Mouse (Mus musculus): ENCODE data around the gene Rapgef5. TPM values are rescaled to one million over a fixed set of nuclear protein-coding genes. Genes with fewer than 3 reads are reported as not detected.

The Rapgef5 gene
- 10 to 100 TPM; 38.3 to 41.4 TPM for total RNA-seq (2021)
- long read RNA-seq, experiment 1, full-length matches to known transcripts, result 4 of 6 reads
- long read RNA-seq, experiment 1, partial matches to known transcripts, result 1 of 6 reads
- long read RNA-seq, experiment 1, other reads (novel, unspliced or antisense), result 1 of 6 reads
- long read RNA-seq, experiment 2, full-length matches to known transcripts, result 6 of 18 reads
- long read RNA-seq, experiment 2, partial matches to known transcripts, result 5 of 18 reads
- long read RNA-seq, experiment 2, other reads (novel, unspliced or antisense), result 7 of 18 reads

- no peak for DNase-seq (ENCODE audit: low spot score in 2 of 2)
These were observed at the start of gene Rapgef5 for GRCm38 (mm10) chr12:117516179-117516578. Gene Rapgef5, plus strand, starts transcription at chr12:117516479.

- DNase-seq (ENCODE audit: low spot score in 2 of 2), result no peak
These were observed 48.0 kb upstream of the Rapgef5 start for GRCm38 (mm10) chr12:117468329-117468728.

DNA sequence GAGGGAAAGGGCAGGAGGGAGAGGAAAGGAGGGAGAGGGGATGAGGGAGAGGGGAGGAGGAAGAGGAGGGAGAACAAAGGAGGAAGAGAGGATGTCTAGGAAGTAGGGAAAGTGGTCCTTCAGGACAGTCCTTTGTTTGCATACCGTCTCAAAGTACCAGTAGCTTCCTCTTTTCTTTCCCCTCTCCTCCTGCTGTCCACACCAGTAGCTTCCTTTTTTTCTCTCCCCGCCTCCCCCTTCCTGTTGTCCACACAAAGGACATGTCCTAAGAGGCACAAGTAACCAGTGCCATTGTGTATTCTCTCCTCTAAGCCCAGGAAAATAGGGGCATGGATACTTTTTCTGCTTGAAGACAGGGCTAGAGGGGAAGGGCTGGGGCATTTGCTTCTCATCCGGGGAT lies 37.3 kb upstream of the Rapgef5 start:
- DNase-seq (ENCODE audit: low spot score in 2 of 2), result no peak

DNA sequence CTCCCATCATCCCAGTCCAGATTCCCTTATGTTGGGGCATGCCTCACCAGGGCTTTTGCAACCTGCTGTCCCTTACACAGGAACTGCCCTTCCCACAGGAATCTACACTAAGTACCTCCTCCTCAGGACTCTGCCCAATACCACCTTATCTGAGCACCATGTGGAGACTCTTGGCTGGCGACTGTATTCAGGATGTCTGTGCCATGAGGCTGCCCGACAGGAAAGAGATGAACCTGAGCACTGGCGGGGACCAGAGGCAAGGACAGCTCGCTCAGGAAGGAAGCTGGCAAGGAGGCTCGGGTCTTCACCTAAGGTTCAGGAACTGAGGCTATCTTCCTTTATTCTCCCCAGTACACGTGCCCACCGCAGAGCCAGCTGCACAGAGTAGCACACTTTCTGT lies 36.6 kb upstream of the Rapgef5 start:
- peak in 1 of 2 experiments; percentile 5 for DNase-seq (ENCODE audit: low spot score in 2 of 2)

- no peak for DNase-seq (ENCODE audit: low spot score in 2 of 2)
These were observed 35.3 kb upstream of the Rapgef5 start for GRCm38 (mm10) chr12:117480958-117481357.

GRCm38 (mm10) chr12:117482665-117483064 lies 33.6 kb upstream of the Rapgef5 start:
- DNase-seq (ENCODE audit: low spot score in 2 of 2), result no peak

DNA sequence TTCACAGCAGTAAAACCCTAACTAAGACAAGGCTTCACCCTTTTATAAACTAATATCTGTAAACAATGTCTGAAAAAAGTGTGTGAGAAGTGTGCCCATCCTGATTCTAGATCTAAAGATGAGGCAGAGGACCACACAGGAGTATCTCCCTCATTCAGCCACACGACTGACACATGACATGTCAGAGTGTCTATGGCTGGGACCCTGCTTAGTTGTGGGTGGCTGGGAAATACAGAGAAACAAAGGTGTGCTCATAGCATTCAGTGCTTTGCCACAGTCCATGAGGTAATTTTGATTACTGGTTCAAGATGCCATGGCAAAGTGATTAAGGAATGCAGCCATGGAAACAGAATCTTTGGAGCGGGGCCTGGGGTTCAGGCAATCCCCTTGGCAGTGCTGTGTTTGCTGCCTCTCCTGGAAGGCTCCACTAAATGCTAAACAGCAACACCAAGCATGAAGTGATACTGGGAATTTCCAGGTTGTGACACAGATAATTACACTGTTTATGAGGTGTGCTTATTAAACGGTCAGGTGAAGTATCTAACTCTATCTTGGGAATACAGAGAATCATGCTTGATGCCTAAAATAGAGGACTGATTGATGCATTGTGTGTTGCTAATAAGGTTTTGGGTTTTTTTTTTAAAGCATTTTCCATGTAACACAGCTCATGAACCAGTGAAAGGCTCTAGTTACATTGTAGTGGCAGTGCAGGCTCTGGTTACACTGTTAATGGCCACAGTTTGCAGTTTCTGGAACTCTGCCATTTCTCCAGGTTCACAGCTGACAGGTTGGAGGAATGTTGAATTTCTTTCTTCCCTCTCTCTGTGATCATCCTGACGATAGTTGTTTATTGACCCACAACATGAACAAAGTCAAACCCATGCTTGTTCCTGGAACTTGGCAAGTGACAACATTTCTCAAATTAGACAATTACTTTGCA lies 29.9 kb upstream of the Rapgef5 start:
- DNase-seq (ENCODE audit: low spot score in 2 of 2), result no peak

- DNase-seq (ENCODE audit: low spot score in 2 of 2), result no peak
These were observed 19.6 kb upstream of the Rapgef5 start for GRCm38 (mm10) chr12:117496501-117497176.

- no peak for DNase-seq (ENCODE audit: low spot score in 2 of 2)
These were observed 18.9 kb upstream of the Rapgef5 start for GRCm38 (mm10) chr12:117497361-117497760.

DNA sequence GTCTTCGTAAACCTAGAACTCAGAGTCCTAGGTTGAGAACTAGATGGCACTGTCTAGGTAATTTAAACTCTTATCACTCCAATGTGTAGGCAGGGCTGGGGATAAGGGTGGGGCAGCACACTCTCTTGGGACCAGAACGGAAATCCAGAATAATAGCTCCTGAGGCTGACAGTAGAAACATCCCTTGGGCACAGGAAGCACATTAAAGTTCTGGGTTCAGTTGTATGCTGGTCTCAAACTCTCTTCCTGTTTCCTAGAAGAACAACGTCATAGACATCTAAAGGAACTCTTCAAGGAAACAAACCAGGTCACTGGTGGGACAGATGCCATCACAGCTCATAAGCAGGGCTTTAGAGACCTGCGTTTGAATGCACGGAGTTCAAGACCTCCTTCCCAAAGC lies 17.0 kb upstream of the Rapgef5 start:
- DNase-seq (ENCODE audit: low spot score in 2 of 2), result no peak

- DNase-seq (ENCODE audit: low spot score in 2 of 2), result no peak
These were observed 15.1 kb upstream of the Rapgef5 start for GRCm38 (mm10) chr12:117501180-117501579.

DNA sequence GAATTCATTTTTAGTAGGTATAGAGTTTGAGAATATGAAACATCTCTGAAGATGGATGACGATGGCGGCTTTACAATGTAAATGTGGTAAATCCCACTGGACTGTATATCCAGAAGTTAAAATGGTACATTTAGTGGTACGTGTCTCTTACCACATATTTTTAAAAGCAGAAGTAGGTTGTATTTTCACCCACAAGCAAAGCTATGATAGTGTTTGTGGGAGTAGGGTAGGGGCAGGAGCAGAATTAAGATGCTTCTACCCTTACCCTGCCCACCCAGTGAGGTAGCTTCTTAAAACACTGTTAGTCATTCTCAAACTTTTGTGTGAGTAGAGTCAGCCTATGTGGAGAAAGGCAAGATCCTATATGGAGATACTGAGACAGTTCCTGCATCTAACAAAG lies 13.4 kb upstream of the Rapgef5 start:
- DNase-seq (ENCODE audit: low spot score in 2 of 2), result no peak

DNA sequence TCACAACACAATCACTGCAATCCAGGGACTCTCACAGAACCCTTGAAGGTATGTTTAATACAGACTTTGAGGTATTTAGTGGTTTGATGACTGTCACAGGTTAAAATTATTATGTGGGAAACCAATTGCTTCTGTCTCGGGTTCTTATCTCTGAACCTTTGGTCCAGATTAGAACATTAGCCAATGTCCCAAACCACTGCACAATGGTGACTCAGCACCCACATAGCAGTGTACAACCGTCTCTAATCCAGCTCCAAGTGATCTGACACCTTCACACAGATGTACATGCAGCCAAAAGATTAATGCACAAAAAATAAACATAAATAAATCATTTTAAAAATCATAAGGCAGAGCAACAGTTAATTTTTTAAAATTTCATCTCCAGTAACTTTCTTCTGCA lies 11.1 kb upstream of the Rapgef5 start:
- no peak for DNase-seq (ENCODE audit: low spot score in 2 of 2)

DNA sequence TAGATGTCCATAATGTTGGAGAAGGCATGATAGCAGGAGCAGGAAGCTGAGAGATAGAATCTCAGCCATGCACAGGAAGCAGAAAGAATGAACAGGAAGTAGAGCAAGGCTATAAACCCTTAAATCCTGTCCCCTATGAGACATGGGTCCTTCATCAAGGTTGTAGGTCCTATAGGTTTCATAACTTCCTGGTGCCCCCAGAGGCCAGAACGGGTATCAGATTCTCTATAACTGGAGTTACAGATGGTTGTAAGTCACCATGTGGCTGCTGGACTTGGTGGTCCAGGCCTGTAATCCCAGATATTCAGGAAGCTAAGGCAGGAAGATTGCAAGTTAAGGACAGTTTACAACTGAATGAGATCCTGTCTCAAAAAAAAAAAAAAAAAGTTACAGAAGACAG lies 8.5 kb upstream of the Rapgef5 start:
- no peak for DNase-seq (ENCODE audit: low spot score in 2 of 2)

DNA sequence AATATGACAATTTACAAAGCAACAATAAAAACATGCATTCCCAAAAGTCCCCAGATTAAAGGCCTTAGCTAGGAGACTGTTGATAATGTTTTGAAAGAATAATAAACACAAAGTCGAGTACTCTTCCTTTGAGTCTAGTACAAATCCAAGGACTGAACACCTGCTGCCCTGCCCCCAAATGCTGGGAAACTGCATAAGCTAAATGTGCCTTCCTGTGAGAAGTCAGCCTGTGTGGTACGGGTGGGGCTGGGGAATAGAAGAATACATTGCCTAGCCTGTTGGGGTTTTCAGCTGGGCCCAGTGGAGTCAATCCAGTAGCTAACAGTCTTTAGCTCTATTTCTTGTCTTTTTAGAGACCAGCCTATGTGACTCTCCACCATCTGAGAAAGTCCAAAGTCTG lies 6.4 kb upstream of the Rapgef5 start:
- no peak for DNase-seq (ENCODE audit: low spot score in 2 of 2)

GRCm38 (mm10) chr12:117512468-117512867 lies 3.8 kb upstream of the Rapgef5 start:
- DNase-seq (ENCODE audit: low spot score in 2 of 2), result no peak

- DNase-seq (ENCODE audit: low spot score in 2 of 2), result no peak
These were observed 2.9 kb upstream of the Rapgef5 start for GRCm38 (mm10) chr12:117513150-117513932.

DNA sequence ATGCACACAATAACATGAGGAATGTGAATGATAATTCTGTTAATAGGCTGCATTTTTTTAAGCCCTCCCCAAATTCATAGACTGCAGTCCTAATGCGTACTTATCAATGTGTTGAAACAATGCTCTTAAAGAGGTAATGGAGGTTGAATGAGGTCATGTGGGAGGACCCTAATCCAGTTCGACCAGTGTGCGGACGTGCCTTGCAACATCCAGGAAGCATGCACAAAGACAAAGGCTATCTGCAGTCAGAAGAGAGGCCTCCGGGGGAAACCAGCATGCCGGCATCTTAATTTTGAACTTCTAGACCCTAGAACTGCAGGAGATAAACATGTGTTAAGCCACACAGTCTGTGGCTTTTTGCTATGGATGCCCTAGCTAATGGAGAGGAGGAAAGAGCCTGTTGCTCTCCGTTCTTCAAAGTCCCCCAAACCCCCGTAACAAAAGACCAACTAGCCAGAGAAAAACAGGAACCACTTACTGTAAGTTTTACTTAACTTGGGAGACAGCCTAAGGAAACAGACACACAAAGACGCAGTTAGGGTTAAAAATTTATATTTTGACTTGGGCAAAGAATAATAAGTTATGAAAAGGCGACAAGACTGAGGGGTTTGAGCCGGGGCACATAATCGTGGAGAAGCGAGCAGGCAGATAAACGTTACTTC lies 1.1 kb downstream of the Rapgef5 start:
- no peak for DNase-seq (ENCODE audit: low spot score in 2 of 2)

GRCm38 (mm10) chr12:117524311-117525013 lies 8.2 kb downstream of the Rapgef5 start:
- DNase-seq (ENCODE audit: low spot score in 2 of 2), result no peak

GRCm38 (mm10) chr12:117527889-117528288 lies 11.6 kb downstream of the Rapgef5 start:
- DNase-seq (ENCODE audit: low spot score in 2 of 2), result no peak

All from adrenal gland, adult 18-20 months (tissue).